29 mouse cellular contexts compared by ENCODE assay signal in the genomic region with DNA sequence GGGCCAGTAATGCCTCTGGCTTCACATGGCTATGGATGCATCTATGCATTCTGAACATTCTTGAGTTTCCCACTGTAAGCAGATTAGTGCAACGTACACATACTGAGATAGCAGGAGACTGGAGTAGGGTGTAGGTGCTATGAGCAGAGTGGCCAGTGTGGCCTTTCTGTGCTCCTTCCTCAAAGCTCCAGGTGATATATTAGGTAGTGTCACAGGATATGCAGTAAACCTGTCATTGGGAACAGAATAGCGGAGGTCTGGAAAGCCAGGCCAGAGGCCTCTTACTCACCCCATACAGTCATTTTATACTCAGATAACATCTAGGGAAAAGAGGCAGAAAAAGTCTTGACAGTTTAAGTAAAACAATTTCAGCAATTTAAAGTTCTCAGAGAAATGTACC.
DNase-seq lines count a peak whose midpoint lies in the region; ATAC-seq and TF ChIP-seq lines count a peak whose summit lies in the region.
"Had no signal": no experiment of that assay in that cellular context is flagged by ENCODE, and none has a peak within 500 bp of the region (broad histone marks: within the 10 kb centered on the region; RNA-seq: fewer than 3 reads in every experiment).

No protein-coding gene starts in this region.

- ATAC-seq in kidney, embryonic 15.5 days (replicated peaks; ENCODE audit: low FRiP score) = peak; percentile 74
- no peak for ATAC-seq in kidney, postnatal 0 days (replicated peaks; ENCODE audit: low FRiP score, low read depth)
- ATAC-seq: activated CD4-positive, CD25-positive, alpha-beta regulatory T cell, adult 4 months; CD4-positive, CD25-positive, alpha-beta regulatory T cell, adult 4 months; forebrain, embryonic 14.5 days; forebrain, embryonic 16.5 days; Patski had no signal

- peaks cover 6% of the 10 kb centered on the region for H3K4me1 ChIP-seq in kidney, embryonic 15.5 days
- no peaks in the 10 kb centered on the region for H3K4me1 ChIP-seq in kidney, postnatal 0 days (replicated peaks; ENCODE audit: insufficient read depth, low read length)
- H3K4me1 ChIP-seq: forebrain, embryonic 12.5 days had no signal

- H3K4me3 ChIP-seq in kidney, embryonic 15.5 days (replicated peaks) = no peak overlapping the region
- no peak overlapping the region for H3K4me3 ChIP-seq in kidney, postnatal 0 days (replicated peaks; ENCODE audit: low read depth, low read length)
- H3K4me3 ChIP-seq: embryonic facial prominence, embryonic 10.5 days; embryonic facial prominence, embryonic 12.5 days; erythroblast, embryonic 14.5 days; forebrain, embryonic 10.5 days; forebrain, embryonic 12.5 days had no signal

- no peaks in the 10 kb centered on the region for H3K9me3 ChIP-seq in kidney, embryonic 15.5 days (replicated peaks)
- H3K9me3 ChIP-seq in kidney, postnatal 0 days (replicated peaks; ENCODE audit: low read length) = no peaks in the 10 kb centered on the region
- H3K9me3 ChIP-seq: embryonic facial prominence, embryonic 10.5 days; embryonic facial prominence, embryonic 12.5 days; forebrain, embryonic 10.5 days; forebrain, embryonic 12.5 days; G1E had no signal

- no peak overlapping the region for H3K4me2 ChIP-seq in kidney, embryonic 15.5 days
- H3K4me2 ChIP-seq in kidney, postnatal 0 days (ENCODE audit: low read length) = no peak overlapping the region
- H3K4me2 ChIP-seq: embryonic facial prominence, embryonic 12.5 days; forebrain, embryonic 12.5 days had no signal

- H3K27ac ChIP-seq in kidney, embryonic 15.5 days = no peak overlapping the region
- H3K27ac ChIP-seq in kidney, postnatal 0 days = no peak overlapping the region
- H3K27ac ChIP-seq: embryonic facial prominence, embryonic 10.5 days; embryonic facial prominence, embryonic 12.5 days; forebrain, embryonic 10.5 days; forebrain, embryonic 12.5 days had no signal

- H3K36me3 ChIP-seq in kidney, embryonic 15.5 days = no peaks in the 10 kb centered on the region
- no peaks in the 10 kb centered on the region for H3K36me3 ChIP-seq in kidney, postnatal 0 days (ENCODE audit: insufficient read depth, low read length)
- H3K36me3 ChIP-seq: embryonic facial prominence, embryonic 10.5 days; embryonic facial prominence, embryonic 12.5 days; forebrain, embryonic 10.5 days; forebrain, embryonic 12.5 days; G1E had no signal

- no peaks in the 10 kb centered on the region for H3K27me3 ChIP-seq in kidney, embryonic 15.5 days
- no peaks in the 10 kb centered on the region for H3K27me3 ChIP-seq in kidney, postnatal 0 days (ENCODE audit: insufficient read depth, low read length)
- H3K27me3 ChIP-seq: CH12.LX; embryonic facial prominence, embryonic 12.5 days had no signal

- no peak for TF ChIP-seq CTCF in kidney, postnatal 0 days (IDR thresholded peaks at IDR 0.05; ENCODE audit: low read depth)

- peak; percentile 42 for DNase-seq in embryo, embryonic 10.5 days (ENCODE audit: low spot score)
- no peak for DNase-seq in embryo, embryonic 10 days (ENCODE audit: low spot score)
- no peak for DNase-seq in kidney, adult 8-10 months
- DNase-seq in kidney, postnatal 0 days (ENCODE audit: low spot score) = peak; percentile 24
- no peak for DNase-seq in kidney, adult 9 months
- peak; percentile 72 for DNase-seq in forelimb bud, embryonic 11.5 days (ENCODE audit: low read depth, low spot score)
- no peak for DNase-seq in layer of hippocampus, adult 9-10 months (ENCODE audit: low spot score)
- DNase-seq: adrenal gland, adult 8-10 months; adrenal gland, postnatal 14 days; adrenal gland, postnatal 36 days; B cell, adult 2 months; cerebellum, adult 11-12 months; cerebellum, adult 2 months; cerebellum, adult 9-10 months; cerebellum, postnatal 10 days; cerebellum, postnatal 25 days had no signal

- H3K9ac ChIP-seq in kidney, embryonic 15.5 days = no peak overlapping the region
- no peak overlapping the region for H3K9ac ChIP-seq in kidney, postnatal 0 days (ENCODE audit: low read depth, low read length)
- H3K9ac ChIP-seq: embryonic facial prominence, embryonic 12.5 days; forebrain, embryonic 12.5 days had no signal

- WGBS in kidney, embryonic 15.5 days = 27% methylated on average over 2 of the region's 2 CpGs
- 46% methylated on average over 2 of the region's 2 CpGs for WGBS in kidney, postnatal 0 days

Comparison
In these comparisons a context has a peak if more than half of its experiments do, and no peak if none do; other contexts are left out.
1. DNase-seq: peak in embryo, embryonic 10.5 days (single experiment), kidney, postnatal 0 days (single experiment) and forelimb bud, embryonic 11.5 days (single experiment); none in embryo, embryonic 10 days (single experiment), kidney, adult 8-10 months (0 of 2), kidney, adult 9 months (single experiment) and layer of hippocampus, adult 9-10 months (single experiment).